Mouse (Mus musculus) testis, adult 2 months (tissue): ENCODE results near the gene Prcd.

Source experiments
- CTCF ChIP-seq: fragments of 200-500 bp; IDR thresholded peaks from 2 replicates; pipeline ENCODE4 v1.5.1; 2012; ENCODE audit warnings: low read depth, mild to moderate bottlenecking, inconsistent platforms, low read length, moderate library complexity; ENCODE audit not compliant: control insufficient read depth, insufficient read depth, insufficient replicate concordance
- POLR2A ChIP-seq: fragments of 200-500 bp; IDR thresholded peaks from 2 replicates; pipeline ENCODE4 v1.6.1; 2012; ENCODE audit warnings: low read depth, mild to moderate bottlenecking, inconsistent platforms, low read length, moderate library complexity; ENCODE audit not compliant: control insufficient read depth

DNA sequence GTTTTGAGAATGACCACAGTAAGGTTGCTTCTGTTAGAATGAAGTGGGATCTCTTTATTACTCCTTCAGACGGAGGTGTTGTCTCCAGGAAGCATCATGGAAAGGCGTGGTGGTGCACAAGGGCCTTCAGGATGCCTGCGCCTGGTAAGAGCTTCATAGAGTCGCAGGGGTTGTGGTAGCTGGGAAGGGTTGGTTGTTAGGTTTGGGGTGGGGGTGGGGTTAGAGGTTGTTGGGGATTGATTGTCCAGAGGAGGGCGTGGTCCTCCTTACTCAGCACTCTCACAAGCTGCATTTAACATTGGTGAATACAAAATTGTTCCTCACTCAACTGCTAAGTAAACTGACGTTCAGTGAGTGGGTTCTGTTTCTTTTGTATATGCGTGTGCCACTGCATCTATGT lies 19.3 kb downstream of the Prcd start:
- no peak for TF ChIP-seq POLR2A
- no peak for TF ChIP-seq CTCF
